Mouse (Mus musculus) left cerebral cortex, adult 6 months (tissue): ENCODE data around the gene Yeats2. TPM values are rescaled to one million over a fixed set of nuclear protein-coding genes. Genes with fewer than 3 reads are reported as not detected.

Experiments
- long read RNA-seq, 2 experiments: library from polyadenylated mRNA; unstranded; transcript quantifications; one replicate each; pipeline ENCODE4 v2.0.0; 2019 to 2020
- polyA plus RNA-seq: library from polyadenylated mRNA; unstranded; fragments of <200 nt; fragmentation: Nextera tagmentation; gene quantifications from 2 replicates; pipeline ENCODE4 v1.2.3, GENCODE M21; 2021

The Yeats2 gene
- polyA plus RNA-seq, result 3.6 and 4.7 TPM in 2 replicates
- long read RNA-seq, experiment 1, full-length matches to known transcripts, result 2 of 22 reads
- long read RNA-seq, experiment 1, partial matches to known transcripts, result 15 of 22 reads
- long read RNA-seq, experiment 1, other reads (novel, unspliced or antisense), result 5 of 22 reads
- long read RNA-seq, experiment 2, partial matches to known transcripts, result 5 of 9 reads
- long read RNA-seq, experiment 2, other reads (novel, unspliced or antisense), result 4 of 9 reads

GRCm38 (mm10) chr16:20140772-20141531, at the start of gene Yeats2:
Yeats2 (plus strand) TSS chr16:20141063.

GRCm38 (mm10) chr16:20097069-20097710, 43.7 kb upstream of the Yeats2 start, which contains the start of gene Klhl24:
Klhl24 (plus strand) TSS chr16:20097542.

GRCm38 (mm10) chr16:20240468-20241414, 99.9 kb downstream of the Yeats2 start, which contains the start of gene Map6d1:
Map6d1 (minus strand) TSS chr16:20241358.

Other genes with a start within 250 kb of the Yeats2 start
- gene Klhl6, start 158.0 kb upstream of the Yeats2 start, polyA plus RNA-seq, result 1.9 and 2.8 TPM in 2 replicates
- gene Klhl24, start 43.5 kb upstream of the Yeats2 start, polyA plus RNA-seq, result 18.9 and 24.0 TPM in 2 replicates
- gene Map6d1, start 100.3 kb downstream of the Yeats2 start, polyA plus RNA-seq, result 39.7 and 48.3 TPM in 2 replicates
- gene Parl, start 161.3 kb downstream of the Yeats2 start, polyA plus RNA-seq, result 41.9 and 51.6 TPM in 2 replicates
- gene Cyp2ab1, start 184.3 kb downstream of the Yeats2 start, polyA plus RNA-seq, result not detected in 2 replicates